Mouse (Mus musculus) thymus, adult 2 months (tissue): ENCODE results near the gene Sorbs1. TPM values are rescaled to one million over a fixed set of nuclear protein-coding genes. Genes with fewer than 3 reads are reported as not detected.

ENCODE experiments used
- DNase-seq: peaks from one replicate; pipeline ENCODE4 v3.0.0; 2021
- H3K27ac ChIP-seq: fragments of 200-500 bp; 2 replicates; pipeline ENCODE4 v1.5.1; 2012; ENCODE audit warnings: low read length, control low read depth; ENCODE audit not compliant: control insufficient read depth, insufficient read depth
- H3K27me3 ChIP-seq: fragments of 200-500 bp; 2 replicates; pipeline ENCODE4 v1.6.1; 2012; ENCODE audit warnings: mild to moderate bottlenecking, low read length, moderate library complexity, mixed read lengths; ENCODE audit not compliant: control insufficient read depth, insufficient read depth
- H3K36me3 ChIP-seq: fragments of 200-500 bp; 2 replicates; pipeline ENCODE4 v1.6.1; 2012; ENCODE audit warnings: mild to moderate bottlenecking, low read length, moderate library complexity; ENCODE audit not compliant: control insufficient read depth, insufficient read depth
- H3K4me1 ChIP-seq: fragments of 200-500 bp; replicated peaks from 2 replicates; pipeline ENCODE4 v1.6.1; 2012; ENCODE audit warnings: low read length; ENCODE audit not compliant: control insufficient read depth, insufficient read depth
- H3K4me3 ChIP-seq: fragments of 200-500 bp; 2 replicates; pipeline ENCODE4 v1.5.1; 2012; ENCODE audit warnings: mild to moderate bottlenecking, low read length, control low read depth, moderate library complexity; ENCODE audit not compliant: control insufficient read depth, insufficient read depth
- CTCF ChIP-seq: fragments of 200-500 bp; IDR thresholded peaks from 2 replicates; pipeline ENCODE4 v1.5.1; 2012; ENCODE audit warnings: mild to moderate bottlenecking, control low read depth, low read length, moderate library complexity, borderline replicate concordance; ENCODE audit not compliant: control insufficient read depth, poor library complexity, insufficient read depth; ENCODE audit errors: extremely low read depth
- POLR2A ChIP-seq: fragments of 200-500 bp; IDR thresholded peaks from 2 replicates; pipeline ENCODE4 v1.6.1; 2012; ENCODE audit warnings: mild to moderate bottlenecking, low read length, control low read depth, moderate library complexity; ENCODE audit not compliant: control insufficient read depth, poor library complexity, insufficient read depth; ENCODE audit errors: extremely low read depth
- WGBS: fragments of 180-500 bp; shearing (Covaris S2); methylation state at CpG from one replicate; pipeline ENCODE4 v1.1.7; 2018; 5-methylcytosine and 5-hydroxymethylcytosine counted together
- polyA plus RNA-seq: library from polyadenylated mRNA; depleted of rRNA; stranded (reverse); fragments of >200 nt; gene quantifications from 2 replicates; pipeline ENCODE4 v1.2.3, GENCODE M21; 2012

The Sorbs1 gene
- polyA plus RNA-seq, 1 experiment: 14.0 TPM

DNA sequence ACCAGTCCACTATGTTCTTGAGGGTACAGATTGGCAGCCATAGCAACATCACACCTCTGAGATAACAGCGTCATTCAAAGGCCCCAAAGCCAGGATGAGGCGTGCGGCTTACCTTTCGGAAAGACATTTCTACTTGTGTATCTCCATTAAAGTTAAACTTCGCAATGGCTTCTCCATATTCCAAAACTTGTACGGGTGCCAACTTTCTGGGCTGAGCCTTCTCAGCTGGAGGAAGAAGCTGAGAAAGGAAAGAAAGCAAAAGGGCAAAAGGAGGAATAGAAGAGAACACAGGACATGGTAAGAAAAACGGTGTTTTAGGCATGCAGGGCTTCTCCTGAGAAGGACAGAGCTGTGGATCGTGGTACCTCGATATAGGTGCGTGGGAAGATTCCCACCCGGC lies 199.3 kb downstream of the Sorbs1 start:
- H3K4me3 ChIP-seq: no peak overlapping the region
- TF ChIP-seq CTCF: no peak
- TF ChIP-seq POLR2A: no peak
- no peaks in the 10 kb centered on the region for H3K36me3 ChIP-seq
- H3K4me1 ChIP-seq: no peaks in the 10 kb centered on the region
- DNase-seq: no peak
- WGBS: 96% methylated on average over 11 of the region's 11 CpGs
- H3K27me3 ChIP-seq: no peaks in the 10 kb centered on the region
- no peak overlapping the region for H3K27ac ChIP-seq

DNA sequence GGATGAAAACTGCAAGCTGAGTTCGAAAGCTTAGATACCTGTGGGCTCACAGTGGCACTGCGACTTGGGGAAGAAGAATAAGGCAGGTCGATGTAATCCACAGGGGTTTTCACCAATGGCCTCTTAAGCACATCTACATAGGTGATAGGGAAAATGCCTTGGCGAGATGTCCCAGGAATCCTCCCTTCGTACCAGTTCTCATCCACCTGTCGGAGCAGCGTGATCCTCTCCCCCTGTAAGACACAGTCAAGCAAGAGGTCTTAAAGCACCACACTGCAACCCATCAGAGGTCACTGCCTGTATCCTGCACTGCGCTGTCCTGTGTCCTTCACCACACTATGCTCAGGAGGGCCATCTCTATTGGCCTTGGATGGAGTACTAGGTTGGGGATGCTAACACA lies 201.9 kb downstream of the Sorbs1 start:
- Histone ChIP-seq H3K27ac (no peak overlapping the region), H3K36me3 (no peaks in the 10 kb centered on the region), H3K27me3 (no peaks in the 10 kb centered on the region), H3K4me3 (no peak overlapping the region), H3K4me1 (no peaks in the 10 kb centered on the region)
- TF ChIP-seq POLR2A (no peak), CTCF (no peak)
- no peak for DNase-seq
- WGBS: 97% methylated on average over 8 of the region's 8 CpGs

DNA sequence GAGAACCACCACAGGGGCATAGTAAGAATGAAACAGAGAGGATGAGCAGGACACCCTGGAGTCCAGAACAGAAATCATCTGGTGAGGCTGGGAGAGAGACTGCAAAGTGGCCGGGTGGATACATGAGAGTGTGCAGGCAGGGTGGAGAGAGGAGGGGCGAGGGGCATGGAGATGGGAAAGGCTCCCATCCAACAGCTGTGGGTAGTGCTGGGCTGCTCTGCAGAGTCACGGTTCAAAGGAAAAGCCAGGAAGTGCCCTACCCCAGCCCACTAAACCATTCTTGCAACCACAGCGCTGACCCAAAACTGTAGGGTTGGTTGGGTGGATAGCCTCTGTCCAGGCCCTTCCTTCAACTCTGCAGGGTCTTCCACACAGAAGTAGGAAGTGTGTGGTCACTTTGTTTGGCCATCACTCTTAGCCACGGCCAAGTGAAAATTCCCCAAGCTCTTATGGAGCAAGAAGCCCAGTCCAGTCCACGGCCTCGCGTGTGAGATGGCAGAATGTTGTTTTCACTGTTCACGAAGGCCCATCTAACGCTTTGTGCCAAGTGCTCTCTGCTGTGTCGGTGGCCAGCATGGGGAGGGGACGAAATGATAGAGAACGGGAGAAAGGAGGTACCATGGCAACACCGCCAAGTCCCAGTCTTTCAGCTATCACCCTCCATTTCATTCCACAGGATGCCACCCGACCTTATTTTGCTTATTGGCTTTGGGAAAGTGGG lies 203.0 kb downstream of the Sorbs1 start:
- no peaks in the 10 kb centered on the region for H3K36me3 ChIP-seq
- no peaks in the 10 kb centered on the region for H3K27me3 ChIP-seq
- H3K4me3 ChIP-seq: no peak overlapping the region
- WGBS: 82% methylated on average over 15 of the region's 15 CpGs
- no peaks in the 10 kb centered on the region for H3K4me1 ChIP-seq
- no peak for TF ChIP-seq POLR2A
- no peak for TF ChIP-seq CTCF
- DNase-seq: no peak
- H3K27ac ChIP-seq: no peak overlapping the region

DNA sequence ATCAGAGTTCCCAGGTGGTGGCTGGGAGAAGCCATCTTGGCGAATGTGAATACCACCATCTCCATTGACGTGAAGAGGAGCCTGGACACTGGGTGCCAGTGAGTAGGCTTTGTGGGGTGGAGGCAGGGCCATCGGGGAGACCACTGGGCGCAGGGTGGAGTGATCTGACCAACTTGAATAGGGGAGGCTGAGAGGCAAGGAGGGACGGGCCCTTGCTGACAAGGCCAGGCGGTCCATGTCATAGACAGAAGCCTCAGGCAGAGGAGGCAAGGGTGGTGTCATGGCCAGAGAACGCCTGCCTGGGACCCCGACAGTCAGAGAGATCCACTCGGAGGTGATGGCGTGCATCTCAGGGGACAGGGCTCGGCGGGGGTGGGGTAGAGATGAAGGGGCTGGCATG lies 203.7 kb downstream of the Sorbs1 start:
- H3K4me1 ChIP-seq: no peaks in the 10 kb centered on the region
- H3K36me3 ChIP-seq: no peaks in the 10 kb centered on the region

DNA sequence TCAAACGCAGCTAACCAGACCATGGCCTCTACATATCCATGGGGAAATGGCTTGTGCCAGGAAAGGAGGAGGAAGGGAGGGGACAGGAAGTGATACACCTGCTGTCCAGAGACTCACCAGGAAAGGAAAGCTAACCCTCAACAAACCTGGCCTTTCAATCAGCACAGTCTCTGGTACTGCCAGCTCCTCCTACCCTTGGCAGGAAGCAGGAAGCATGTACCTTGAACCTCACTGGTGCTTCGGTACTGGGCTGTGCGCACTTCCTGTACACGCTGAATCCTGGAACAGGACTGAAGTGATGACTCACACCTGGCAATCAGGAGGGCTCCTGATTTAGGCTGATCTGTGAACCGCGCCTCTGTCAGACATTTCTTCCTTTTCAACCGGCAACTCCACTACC lies 206.0 kb downstream of the Sorbs1 start:
- no peak for TF ChIP-seq CTCF
- TF ChIP-seq POLR2A: no peak
- Histone ChIP-seq H3K27ac (no peak overlapping the region), H3K4me3 (no peak overlapping the region), H3K36me3 (no peaks in the 10 kb centered on the region), H3K27me3 (no peaks in the 10 kb centered on the region), H3K4me1 (no peaks in the 10 kb centered on the region)
- no peak for DNase-seq
- WGBS: 84% methylated on average over 7 of the region's 7 CpGs

More for the DNA sequence above, 203.7 kb downstream of the Sorbs1 start:
- 99% methylated on average over 12 of the region's 12 CpGs for WGBS
- no peaks in the 10 kb centered on the region for H3K27me3 ChIP-seq
- no peak for DNase-seq
- H3K27ac ChIP-seq: no peak overlapping the region
- TF ChIP-seq CTCF (no peak), POLR2A (no peak)
- H3K4me3 ChIP-seq: no peak overlapping the region

DNA sequence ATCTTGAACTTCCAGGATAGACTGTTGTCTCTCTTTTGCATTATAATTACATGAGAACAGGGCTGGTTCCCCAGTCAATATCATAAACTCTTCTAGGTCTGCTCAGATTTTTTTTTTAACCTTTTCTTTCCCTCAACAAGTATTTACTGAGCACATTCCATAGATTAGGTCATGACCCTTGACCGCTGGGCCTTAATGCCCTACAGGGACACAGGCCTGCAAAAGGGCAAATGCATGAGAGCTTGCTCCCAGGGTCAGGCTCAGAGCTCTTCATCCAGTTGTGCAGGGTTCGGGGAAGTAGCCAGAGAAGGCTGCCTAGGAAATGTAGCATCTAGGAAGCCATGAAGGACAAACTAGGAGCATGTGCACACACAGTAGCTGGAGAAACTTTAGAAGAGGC lies 206.9 kb downstream of the Sorbs1 start:
- Histone ChIP-seq H3K4me1 (no peaks in the 10 kb centered on the region), H3K27me3 (no peaks in the 10 kb centered on the region), H3K4me3 (no peak overlapping the region), H3K36me3 (no peaks in the 10 kb centered on the region), H3K27ac (no peak overlapping the region)
- WGBS: 93% methylated on average over 2 of the region's 2 CpGs
- TF ChIP-seq POLR2A (no peak), CTCF (no peak)
- DNase-seq: no peak

DNA sequence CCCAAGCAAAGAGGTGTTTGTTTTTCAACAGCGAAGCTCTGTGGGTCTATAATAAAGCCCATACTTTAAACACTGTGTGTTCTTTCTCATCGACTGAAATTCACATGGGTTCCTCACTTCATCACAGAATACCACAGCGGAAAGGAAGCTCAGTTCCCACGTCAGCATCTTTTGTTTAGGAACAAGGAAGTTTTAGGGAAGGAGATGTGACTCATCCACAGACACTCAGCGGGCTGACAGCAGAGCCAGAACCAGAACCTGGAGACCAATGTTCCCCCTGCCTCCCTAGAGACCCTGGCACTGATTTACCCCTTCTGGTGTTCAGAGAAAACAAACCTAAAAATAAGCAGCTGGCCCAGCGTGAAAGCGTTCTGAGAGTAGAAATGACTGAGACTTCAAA lies 208.1 kb downstream of the Sorbs1 start:
- DNase-seq: no peak
- 89% methylated on average over 7 of the region's 7 CpGs for WGBS
- no peak overlapping the region for H3K27ac ChIP-seq

More for the DNA sequence above, 208.1 kb downstream of the Sorbs1 start:
- Histone ChIP-seq H3K36me3 (no peaks in the 10 kb centered on the region), H3K4me3 (no peak overlapping the region), H3K4me1 (no peaks in the 10 kb centered on the region), H3K27me3 (no peaks in the 10 kb centered on the region)
- TF ChIP-seq POLR2A (no peak), CTCF (no peak)
